Mouse (Mus musculus) right cerebral cortex, postnatal 4 days (tissue): ENCODE measurements around the gene Tctex1d4.

Source experiments
- DNase-seq: peaks from one replicate; pipeline ENCODE4 v3.0.0-alpha.2; 2022

Gene Tctex1d4

GRCm38 (mm10) chr4:117140613-117141012, 14.0 kb downstream of the Tctex1d4 start:
- no peak for DNase-seq

- no peak for DNase-seq
Observed at GRCm38 (mm10) chr4:117143023-117143422, 16.4 kb downstream of the Tctex1d4 start.

GRCm38 (mm10) chr4:117145248-117145647, 18.7 kb downstream of the Tctex1d4 start:
- no peak for DNase-seq

DNA sequence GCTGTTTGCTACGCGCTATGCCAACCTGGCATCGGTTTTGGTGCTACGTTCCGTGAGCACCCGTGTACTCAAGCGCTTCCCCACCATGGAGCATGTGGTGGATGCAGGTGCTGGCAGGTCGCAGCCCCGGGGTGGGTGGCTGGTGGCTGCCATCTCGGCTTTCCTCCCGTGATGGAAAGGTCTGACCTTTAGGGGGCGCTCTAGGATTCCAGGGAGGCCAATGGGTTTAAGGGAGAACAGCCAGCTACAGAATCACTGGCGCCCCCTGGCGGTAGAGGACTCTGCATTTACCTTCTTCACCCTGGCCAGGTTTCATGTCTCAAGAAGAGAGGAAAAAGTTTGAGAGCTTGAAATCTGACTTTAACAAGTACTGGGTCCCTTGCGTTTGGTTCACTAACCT, 19.6 kb downstream of the Tctex1d4 start:
- peak; percentile 82 for DNase-seq

- DNase-seq: no peak
Observed at GRCm38 (mm10) chr4:117148047-117148713, 21.6 kb downstream of the Tctex1d4 start.

- DNase-seq: no peak
Observed at GRCm38 (mm10) chr4:117148815-117149214, 22.2 kb downstream of the Tctex1d4 start.

DNA sequence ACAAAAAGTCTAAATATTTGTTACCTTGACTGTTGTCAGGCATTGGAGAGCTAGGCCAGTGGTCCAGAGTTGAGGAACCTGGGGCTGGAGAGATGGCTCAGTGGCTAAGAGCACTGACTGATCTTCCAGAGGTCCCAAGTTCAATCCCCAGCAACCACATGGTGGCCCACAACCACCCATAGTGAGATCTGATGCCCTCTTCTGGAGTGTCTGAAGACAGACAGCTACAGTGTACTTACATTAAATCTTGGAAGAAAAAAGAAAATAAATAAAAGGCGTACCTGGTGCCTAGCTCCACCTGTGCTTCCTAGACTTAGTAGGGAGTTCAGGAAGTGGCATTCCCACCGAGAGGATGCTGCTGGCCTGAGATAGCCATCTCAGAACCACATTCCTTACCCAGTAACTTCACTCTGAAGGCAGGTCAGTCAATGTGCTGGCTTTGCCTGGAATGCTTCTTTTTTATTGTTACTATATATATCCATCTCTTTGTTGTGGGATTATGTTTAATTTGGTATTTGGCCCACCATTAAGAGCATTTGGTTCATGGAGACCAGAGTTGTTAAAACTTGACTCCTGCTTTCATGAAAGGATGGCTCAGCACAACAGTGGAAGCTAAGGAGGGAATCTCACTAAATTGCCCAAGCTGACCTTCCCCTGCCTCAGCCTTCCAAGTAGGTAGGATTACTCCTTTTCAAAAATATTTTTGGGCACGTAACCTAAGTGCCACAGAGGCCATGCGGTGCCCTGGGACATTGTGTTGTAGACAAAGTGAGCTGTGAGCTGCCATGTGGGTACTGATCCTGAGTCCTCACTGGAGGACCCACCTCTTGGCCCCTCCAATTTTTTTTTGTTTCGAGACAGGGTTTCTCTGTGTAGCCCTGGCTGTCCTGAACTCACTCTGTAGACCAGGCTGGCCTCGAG, 23.0 kb downstream of the Tctex1d4 start:
- no peak for DNase-seq

DNA sequence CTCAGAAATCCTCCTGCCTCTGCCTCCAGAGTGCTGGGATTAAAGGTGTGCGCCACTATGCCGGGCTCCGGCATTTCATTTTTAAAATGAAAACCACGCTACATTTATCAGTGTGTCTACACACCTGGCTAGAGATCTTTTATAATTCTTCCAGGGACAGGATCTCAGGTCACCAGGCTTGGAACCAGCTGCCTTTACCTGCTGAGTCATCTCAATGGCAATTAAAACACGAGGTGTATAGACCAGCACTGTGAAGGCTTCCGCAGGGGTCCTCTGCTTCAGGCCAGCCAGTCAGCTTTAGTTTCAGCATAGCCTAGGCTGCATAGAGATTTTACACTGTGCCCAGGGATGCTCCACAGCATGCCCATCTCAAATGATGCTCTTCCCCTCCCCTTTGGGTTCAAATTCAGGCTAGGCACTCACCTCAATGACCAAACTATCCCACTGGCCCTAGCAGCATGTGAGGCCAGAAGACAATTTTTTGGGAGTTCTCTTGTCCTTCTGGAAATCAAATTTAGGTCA, 23.7 kb downstream of the Tctex1d4 start:
- DNase-seq: no peak

GRCm38 (mm10) chr4:117151416-117151815, 24.8 kb downstream of the Tctex1d4 start:
- no peak for DNase-seq

- DNase-seq: no peak
Observed at GRCm38 (mm10) chr4:117152714-117153113, 26.1 kb downstream of the Tctex1d4 start.

- DNase-seq: peak; percentile 43
Observed at GRCm38 (mm10) chr4:117155020-117155791, 28.6 kb downstream of the Tctex1d4 start.

- DNase-seq: peak; percentile 77
Observed at GRCm38 (mm10) chr4:117155792-117156355, 29.3 kb downstream of the Tctex1d4 start, which contains the start of gene Rps8. TSS of gene Rps8 (minus strand) at chr4:117156243.

DNA sequence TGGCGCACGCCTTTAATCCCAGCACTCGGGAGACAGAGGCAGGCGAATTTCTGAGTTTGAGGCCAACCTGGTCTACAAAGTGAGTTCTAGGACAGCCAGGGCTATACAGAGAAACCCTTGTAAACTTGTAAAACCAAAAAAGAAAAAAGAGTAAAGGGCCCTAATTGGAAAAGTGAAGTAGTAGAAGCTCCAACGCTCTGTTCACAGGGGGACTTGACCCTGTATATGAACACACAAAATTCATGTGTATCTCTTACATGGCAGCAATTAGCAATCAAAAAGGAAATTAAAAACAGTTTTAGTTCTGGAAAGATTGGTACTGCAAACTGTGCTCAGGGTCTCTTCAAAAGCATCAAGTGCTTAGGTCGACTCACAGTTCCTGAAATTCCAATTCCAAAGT, 29.8 kb downstream of the Tctex1d4 start:
- DNase-seq: no peak

DNA sequence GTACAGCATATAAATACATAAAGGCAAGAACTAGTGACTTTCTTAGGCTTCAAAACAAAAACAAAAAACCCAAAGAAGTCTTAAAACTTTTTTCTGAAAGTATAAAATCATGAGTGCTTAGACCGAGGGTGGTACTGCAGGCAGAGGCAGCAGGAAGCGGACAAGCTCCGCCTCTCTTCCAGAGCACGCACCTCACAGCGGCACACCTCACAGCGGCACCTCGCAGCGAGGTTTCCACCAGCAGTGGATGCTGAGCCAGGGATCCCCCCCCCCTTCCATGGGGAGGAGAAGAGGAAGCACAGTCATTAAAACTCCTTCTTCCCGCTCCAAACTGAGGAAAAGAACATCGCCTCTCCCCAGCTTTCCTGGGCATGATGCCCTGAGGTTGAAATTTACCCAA, 33.1 kb downstream of the Tctex1d4 start:
- no peak for DNase-seq

- no peak for DNase-seq
Observed at GRCm38 (mm10) chr4:117161183-117161582, 34.6 kb downstream of the Tctex1d4 start.

- no peak for DNase-seq
Observed at GRCm38 (mm10) chr4:117169936-117170335, 43.3 kb downstream of the Tctex1d4 start.
